Mouse (Mus musculus) fat pad, adult 2 months (tissue): Measurements from ENCODE around the gene Cxcr2.

ENCODE experiments used
- DNase-seq: peaks from one replicate; pipeline ENCODE4 v3.0.0-alpha.2; 2011; ENCODE audit warnings: low read depth, low spot score; ENCODE audit errors: extremely low read depth

Gene Cxcr2

GRCm38 (mm10) chr1:74195961-74196360, 42.2 kb downstream of the Cxcr2 start:
- no peak for DNase-seq

DNA sequence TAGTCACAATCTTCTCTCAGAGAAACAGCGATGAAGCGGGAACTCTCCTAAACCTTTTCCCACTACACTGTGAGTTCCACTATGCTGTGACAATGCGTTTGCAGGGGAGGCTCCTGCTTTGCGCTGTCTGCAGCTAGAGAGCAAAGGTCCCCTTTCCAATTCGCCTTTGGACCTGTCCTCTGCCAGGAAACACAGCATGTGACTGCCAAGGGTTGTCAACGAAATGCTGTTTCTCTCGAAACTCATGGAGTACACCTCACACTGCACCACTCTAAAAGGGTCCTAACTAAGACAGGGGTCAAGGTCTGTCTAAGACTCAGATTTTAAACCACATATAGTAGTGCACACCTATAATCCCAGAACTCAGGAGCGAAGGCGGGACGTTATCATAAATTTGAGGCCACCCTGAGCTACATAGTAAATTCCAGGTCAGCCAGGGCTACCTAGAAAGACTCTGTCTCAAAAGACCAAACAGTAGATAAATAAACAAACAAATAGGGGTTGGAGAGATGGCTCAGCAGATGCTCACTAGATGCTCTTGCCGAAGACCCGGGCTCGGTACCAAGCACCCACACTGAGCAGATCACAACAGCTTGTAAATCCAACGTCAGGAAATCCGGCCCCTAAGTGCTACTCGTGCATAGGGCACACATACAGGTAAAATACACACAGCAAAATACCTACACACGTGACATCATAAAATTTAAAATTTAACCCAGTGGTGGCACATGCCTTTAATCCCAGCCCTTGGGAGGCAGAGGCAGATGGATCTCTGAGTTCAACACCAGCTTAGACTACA, 43.0 kb downstream of the Cxcr2 start:
- DNase-seq, result no peak

- no peak for DNase-seq
These were observed 44.1 kb downstream of the Cxcr2 start for GRCm38 (mm10) chr1:74197726-74198470.

DNA sequence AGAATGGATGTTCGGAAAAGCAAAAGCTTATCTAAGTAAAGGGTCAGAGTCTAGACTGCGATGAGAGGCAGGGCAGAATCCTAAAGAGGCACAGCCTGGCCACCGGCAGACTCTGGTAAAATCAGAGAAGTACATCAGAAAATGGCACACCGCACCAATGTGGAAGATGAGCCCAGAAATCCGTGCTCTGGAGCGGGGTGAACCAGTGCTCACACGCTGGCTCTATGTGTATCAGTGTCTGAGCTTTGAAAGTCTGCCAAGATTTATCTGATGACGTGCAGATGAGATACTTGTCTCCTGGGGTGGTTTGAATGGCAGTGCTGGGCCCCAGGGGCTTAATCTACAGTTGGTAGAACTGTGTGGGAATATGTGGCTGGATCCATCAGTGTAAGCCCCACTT, 45.3 kb downstream of the Cxcr2 start:
- DNase-seq, result no peak

DNA sequence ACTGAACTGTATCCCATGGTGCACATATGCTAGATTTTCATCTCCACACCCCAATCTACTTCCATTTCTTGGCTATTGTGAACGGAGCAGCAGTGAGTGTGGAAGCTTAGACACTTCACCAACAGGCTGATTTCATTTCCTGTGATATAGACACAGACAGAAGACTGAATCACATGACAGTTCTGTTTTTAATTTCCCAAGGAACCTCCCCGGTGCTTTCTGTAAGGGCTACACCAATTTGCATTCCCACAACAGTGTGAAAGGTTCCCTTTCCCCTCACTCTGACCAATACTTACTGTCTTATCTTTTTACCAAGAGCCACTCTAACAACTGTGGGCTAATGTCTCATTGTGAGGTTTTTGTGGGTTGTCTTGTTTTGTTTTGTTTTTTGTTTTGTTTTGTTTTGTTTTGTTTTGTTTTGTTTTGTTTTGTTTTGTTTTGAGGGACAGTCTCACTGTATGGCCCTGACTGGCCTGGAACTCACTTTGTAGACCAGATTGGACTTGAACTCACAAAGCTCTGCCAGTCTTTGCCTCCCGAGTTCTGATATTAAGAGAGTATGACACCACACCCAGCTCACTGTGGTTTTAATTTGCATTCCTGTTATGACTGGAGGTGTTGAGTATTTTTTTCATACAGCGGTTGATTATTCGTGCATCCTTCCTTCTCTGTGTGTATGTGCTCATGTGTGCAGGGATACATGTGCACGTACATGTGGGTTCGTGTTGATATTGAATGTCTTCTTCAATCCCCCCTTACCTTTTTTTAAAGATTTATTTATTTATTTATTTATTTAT, 47.5 kb downstream of the Cxcr2 start:
- DNase-seq, result no peak

GRCm38 (mm10) chr1:74203457-74203856, 49.7 kb downstream of the Cxcr2 start:
- DNase-seq, result no peak

- DNase-seq, result no peak
These were observed 52.1 kb downstream of the Cxcr2 start for GRCm38 (mm10) chr1:74205881-74206280.

- no peak for DNase-seq
These were observed 52.9 kb downstream of the Cxcr2 start for GRCm38 (mm10) chr1:74206642-74207041.

- no peak for DNase-seq
These were observed 54.1 kb downstream of the Cxcr2 start for GRCm38 (mm10) chr1:74207906-74208305.

- no peak for DNase-seq
These were observed 55.2 kb downstream of the Cxcr2 start for GRCm38 (mm10) chr1:74208941-74209340.
